Mouse (Mus musculus) heart, adult 8-10 months (tissue): ENCODE results near the gene Bmp6. TPM values are rescaled to one million over a fixed set of nuclear protein-coding genes. Genes with fewer than 3 reads are reported as not detected.
A peak's percentile ranks its signal among the peaks of the same experiment; 100 is the strongest.

Source experiments
- DNase-seq: peaks from one replicate; pipeline ENCODE4 v3.0.0; 2022; ENCODE audit warnings: low spot score
- total RNA-seq, 4 experiments: library from RNA; stranded (reverse); gene quantifications; 2 replicates each; pipeline ENCODE4 v1.2.4; 2022

Gene Bmp6
- total RNA-seq, 4 experiments from 2014 or later: 23.9 to 27.7 (median 24.9) TPM

DNA sequence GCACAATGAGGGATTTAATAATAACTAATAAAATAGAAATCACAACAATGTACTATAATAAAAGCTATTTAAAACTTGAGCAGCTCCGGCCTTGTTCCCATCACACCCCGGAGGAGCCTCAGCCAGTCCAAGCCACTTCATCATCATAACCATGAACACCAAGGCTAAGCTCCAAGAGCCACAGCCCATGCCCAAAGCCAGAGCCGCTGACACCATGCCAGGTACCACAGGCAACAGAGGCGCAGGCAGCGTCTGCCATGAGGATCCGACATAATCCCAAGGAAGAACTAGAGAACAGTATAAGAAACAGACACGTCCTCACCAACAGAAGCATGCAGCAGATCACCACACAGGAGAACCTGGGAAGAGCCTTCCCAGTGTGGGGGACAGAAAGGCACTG, 169.0 kb downstream of the Bmp6 start:
- DNase-seq: no peak

DNA sequence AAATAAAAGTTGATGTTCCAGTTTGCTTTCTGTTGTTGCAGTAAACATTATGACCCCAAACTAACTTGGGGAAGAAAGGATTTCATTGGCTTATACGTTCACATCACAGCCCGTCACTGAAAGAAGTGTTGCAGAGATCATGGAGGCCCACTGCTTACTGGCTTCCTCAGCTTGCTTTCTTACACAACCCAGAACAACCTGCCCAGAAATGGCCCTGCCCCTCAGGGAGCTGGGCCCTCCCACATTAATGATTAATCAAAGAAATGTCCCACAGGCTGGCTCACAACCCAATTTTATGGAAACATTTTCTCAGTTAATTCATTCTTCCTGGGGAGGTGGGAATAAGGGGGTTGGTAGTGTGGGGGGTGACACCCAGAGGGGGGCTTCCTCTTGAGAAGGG, 170.5 kb downstream of the Bmp6 start:
- DNase-seq: no peak

DNA sequence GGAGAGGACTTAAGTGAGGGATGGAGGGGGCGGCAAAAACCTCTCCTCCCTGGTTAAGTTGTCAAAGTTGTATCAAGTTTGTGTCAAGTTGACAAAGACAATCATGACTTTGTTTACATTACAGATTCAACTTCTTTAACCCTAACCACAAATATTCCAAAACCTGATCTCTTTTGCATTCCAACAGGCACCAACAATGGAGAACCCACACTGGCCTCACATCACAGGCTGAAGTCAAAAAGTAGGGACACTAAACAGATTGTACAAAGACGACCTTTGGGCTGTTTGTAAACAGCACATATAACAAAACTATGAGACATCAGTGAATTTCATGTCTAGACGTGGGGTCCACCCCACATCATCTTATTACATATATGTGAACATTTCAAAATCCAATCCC, 170.9 kb downstream of the Bmp6 start:
- DNase-seq: no peak

DNA sequence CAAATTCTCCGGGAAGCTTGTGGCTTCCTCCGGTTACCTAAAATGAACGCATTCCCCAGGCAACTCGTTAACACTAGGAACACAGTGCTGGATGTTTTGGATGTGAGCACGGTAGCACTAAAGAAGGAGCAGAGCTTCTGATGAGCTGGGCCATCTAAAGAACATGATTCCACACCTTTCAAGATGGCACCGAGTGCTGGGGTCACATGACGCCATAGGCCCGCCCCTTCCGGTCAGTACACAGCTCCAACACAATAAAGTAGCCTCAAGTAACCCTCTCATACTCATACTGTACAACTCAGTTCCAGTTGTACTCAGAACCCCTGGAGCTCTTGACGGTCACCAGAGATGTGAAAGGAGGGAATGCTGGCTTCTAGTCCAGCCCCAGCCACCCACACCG, 171.7 kb downstream of the Bmp6 start:
- DNase-seq: no peak

DNA sequence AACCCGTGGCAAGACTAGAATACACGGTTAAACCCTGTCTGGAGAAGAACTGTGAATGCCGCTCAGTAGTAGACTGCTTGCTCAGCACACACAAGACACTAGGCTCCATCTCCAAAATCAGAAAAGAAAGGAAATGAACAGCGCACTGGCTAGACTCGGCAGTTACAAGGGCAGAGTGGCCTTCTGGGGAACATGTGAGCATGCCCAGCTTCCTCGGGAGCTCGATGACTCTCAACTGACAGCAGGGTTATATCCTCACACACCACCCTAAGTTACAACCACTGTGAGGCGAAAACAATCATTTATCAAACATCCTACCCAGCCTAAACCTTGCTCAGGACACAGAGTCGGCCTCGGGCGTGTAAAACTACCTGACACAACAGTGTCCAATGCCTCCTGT, 175.4 kb downstream of the Bmp6 start:
- no peak for DNase-seq

DNA sequence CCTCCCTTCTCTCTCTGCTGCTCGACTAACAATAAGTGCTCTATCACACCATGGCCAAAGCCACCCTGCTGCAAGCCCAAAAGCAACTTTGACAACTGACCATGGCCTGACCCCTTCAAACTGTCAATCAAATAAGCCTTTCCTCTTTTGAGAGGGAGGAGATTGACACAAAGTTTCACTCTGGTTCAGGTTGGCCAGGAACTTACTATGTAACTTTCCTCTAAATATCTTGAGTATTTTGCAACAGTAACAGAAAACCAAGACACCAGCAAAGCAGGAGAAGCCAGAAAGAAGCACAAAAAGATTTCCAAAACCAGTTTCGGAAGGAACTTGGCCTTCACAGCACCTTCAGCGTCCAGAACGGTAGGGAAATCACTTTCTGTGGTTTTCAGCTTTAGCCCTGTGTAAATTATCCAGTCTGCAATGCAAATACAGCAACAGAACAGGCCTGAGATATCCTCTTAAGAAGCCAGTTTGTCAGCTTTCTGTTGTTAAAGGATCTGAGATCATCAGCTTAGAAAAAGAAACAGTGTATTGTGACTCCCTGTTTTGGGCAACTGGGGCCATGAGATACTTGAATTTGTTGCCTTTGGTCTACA, 177.2 kb downstream of the Bmp6 start:
- no peak for DNase-seq

DNA sequence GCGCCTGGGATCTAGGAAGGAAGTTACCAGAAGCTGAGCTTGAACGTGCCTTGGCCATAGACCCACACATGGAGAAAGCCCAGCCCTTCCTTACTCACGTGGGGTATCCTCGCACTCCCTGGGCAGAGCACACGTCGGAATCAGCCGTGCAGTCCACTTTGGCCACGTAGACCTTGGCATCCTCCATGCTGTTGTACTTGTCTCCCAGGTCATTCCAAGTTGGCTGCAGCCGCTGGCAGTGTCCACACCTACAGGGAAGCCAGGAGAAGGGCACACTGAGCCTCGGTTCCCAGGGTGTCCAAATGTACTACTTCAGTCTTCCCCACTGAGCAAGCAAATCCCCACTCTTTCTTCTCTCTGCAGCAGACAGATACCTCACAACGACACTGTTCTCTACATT, 178.3 kb downstream of the Bmp6 start:
- DNase-seq: no peak

DNA sequence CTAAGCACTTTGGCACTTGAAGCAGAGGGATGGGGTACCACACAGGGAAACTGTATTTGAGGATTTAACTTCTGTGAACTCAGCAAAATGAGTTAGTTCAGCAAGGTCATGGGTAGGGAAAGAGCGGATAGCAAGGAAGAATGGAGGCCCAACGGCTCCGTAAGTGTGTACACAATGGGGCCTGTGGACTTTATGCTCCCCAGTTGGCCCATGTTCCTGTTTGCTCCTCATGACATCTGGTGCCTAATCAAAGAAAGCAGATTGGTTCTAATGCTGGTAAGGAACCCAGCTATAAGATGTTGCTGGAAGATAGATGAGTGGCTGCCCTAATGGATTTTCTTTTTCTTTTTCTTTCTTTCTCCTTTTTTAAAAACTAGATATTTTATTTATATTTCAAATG, 180.4 kb downstream of the Bmp6 start:
- DNase-seq: no peak

DNA sequence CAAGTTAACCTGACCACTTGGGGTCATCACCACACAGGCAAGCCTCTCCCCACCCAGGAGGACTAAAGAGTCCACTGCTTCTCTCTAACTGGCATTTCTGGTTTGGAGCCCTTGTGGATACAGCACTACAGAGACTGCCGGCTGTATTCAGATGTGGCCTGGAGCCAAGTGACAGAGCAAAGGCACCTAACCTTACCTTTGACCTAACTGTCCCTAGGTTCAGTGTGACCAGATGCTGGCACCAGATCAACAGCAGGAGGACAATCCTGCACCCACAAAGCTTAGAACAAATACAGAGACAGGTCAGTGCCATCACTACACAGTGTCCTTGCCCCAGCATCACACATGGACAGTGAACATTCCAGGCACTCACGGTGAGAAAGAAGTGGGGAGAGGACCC, 181.2 kb downstream of the Bmp6 start:
- no peak for DNase-seq

DNA sequence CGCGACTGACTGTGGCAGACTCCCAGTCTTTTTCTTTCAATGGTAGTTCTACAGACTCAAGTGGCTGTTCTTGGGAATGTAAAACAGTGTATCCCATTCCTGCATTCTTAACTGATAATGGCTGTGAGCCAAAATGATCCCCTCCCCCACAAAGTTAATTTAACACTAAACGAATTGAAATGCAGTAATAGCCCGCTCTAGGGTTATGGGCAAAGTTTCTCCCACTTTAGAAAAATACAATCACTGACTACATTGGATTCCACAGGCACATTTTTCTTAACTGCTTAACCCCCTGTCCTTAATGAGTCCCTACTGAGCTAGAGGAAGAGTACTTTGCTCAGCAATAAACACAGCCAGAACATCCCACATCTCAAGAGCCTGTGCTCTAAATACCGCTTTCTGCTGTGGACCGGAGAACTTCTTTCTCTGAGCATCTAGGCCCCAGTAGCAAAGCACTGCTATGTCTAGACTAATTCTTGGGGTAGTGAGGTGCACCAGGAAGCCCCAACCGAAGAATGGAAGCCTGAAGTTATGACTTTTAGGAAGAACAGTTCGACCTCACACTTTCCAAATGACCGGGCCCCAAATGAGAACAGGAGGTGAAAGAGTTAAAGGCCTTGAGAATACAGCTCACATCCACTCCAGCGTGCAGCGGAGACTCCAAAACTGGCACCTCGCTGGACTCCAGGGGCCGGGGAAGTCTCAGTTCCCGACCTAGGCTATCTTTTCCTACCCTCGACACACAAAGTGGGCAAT, 182.3 kb downstream of the Bmp6 start:
- DNase-seq: no peak

DNA sequence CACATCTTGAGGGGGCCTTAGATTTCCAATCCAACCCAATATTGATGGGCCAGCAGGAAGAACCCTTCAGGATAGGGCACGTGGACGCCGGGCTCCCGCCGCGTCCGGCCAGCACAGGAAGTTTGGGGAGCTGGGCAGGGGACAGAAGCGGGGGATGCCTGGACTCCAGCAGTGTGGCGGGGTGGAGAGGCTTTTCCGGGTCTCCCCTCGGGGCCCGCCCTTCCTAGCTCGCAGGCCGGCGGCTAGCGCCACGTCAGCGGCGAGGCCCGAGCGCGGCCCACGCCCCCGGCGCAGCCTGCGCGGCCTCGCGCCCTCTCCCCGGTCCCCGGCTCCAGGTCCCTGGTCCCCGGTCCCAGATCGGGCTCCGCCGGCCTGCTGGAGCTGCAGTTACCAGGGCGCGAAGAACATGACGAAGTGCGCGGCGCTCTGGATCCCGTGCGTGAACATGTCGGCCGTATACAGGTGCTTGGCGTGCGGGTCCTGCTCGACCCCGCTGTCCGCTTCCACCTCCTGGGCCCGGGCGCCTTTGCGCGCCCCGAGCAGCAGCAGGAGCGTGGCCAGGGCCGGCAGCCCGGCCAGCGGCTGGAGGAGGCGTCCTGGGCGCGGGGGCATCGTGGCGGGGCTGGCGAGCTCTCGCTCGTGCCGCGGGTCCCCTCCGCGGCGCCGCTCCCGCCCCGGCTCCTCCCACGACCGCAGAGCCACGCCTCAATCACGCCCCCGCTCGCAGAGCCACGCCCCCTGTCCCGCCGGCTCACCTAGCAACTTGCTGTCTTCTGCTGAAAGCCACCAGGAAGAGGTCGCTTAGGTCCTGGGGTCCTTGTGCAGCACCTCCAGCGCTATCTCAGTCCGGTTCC, 183.1 kb downstream of the Bmp6 start:
- DNase-seq: peak; percentile 88

DNA sequence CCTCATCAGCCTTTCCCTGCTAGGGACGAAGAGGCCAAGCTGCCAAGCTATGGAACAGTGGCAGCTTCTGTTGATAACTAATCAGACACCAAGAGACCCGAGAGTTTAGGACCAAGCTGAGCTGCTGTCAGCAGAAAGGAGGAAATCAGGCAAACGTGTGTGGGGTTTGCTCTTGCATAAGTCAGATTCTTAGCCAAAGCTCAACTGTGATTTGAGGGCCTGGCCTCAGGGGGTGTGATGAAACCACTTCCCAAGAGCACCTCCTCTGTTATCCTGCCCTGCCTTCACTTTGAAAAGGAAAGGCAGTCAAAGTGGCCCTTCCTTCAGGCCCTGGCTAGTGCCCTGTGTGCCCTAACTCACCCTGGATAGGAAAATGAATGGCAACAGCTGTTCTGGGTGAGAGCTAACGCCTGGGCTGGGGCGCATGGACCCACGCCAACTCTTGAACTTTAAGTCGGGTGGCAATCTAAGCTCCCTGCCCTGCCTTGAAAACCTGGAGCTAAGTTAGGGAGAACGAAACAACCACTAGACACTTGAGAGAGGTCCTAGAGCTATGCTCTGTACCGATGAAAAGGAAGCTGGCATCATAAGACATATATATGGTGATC, 183.9 kb downstream of the Bmp6 start, which contains the start of gene Txndc5:
Gene Txndc5 (minus strand): TSS at position 138 of the 608 bp plus-strand sequence.
- no peak for DNase-seq

DNA sequence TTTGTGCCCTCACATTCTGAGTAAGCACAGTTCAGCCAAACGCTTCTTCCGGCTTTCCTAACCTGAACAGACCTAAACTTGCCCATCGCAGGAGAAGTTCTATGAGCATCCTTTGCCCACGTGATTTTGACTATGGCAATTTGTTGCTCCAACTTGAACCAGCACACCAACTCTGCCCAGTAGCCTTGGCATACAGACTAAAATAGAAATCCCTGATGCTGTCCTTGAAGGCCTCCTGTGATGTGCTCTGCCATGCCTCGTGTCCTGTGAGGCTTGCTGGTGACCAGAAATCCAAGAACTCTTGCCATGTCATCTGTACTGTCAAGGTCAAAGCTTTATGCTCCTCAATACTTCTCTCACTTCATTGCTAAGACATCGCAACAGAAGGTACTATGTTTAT, 184.7 kb downstream of the Bmp6 start:
- no peak for DNase-seq

DNA sequence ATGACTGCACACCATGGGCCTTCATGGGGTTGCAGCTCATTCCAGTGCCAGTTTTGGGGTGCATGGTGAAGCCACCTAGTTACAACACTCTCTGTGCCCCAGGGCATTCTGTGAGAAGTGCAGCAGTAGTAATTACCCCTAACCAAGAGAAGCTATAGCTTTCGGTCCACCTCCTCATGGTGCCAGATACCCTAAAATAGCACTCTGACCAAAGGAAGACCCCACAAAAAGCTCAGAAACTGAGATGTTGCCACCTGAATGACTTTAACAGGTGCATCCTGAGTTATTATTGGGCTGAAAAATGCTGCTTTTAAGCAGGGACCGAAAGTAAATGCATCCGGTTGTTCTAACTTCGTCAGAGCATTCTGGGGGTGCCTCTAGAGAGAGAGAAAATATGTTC, 186.6 kb downstream of the Bmp6 start:
- no peak for DNase-seq

DNA sequence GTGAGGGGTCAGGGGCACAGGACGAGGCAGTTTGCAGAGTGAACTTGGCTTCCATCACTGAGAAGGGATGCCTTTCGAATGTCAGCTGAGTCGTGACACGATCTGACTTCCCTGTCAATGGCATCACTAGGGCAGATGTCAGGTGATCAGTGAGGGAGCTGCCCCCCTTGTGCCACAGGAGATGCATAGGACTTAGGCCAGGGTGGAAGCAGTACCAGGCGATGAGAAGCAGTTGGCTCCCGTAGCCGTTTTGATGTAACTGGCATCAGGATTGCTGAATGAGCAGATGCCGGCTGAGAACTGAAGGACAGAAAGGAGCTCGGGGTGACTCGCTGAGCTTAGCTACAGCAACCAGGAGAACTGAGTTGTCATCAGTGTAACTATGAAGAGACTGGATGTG, 188.6 kb downstream of the Bmp6 start:
- DNase-seq: no peak

DNA sequence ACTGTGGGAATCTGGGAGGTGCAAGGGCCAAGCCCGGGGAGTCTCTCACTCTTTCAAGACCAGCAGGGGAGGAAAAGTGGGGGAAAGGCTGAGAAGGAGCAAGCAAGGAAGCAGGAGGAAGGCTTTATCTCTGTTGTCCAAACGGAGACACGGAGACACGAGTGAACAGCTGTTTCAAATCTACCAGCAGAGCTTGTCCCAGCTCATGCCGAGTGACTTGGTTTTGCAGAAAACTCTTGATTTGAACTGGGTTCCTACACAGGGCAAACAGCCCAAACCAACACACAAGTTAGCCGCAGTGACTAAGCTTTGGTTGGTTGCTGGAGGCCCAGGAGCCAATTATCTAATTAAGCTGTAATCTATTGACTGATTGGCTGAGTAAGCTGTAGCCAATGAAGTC, 189.1 kb downstream of the Bmp6 start:
- DNase-seq: no peak

DNA sequence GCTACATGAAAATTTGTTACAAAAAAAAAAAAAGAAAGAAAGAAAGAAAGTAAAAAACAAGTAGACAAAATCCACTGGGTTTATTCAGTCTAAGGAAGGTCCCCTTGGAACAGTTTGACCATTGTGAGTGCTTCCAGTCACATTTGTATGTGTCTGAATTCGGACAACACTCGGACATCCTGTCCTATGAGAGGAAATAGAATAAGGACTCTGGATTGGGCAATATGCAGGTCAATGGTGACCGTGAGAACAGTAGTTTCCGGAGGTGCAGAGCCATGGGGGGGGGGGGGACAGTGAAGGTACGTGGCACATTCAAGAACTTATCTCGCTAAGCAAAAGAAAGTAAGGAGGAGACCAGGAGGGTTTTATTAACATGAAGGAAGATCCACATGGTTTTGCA, 189.8 kb downstream of the Bmp6 start:
- DNase-seq: peak; percentile 24

DNA sequence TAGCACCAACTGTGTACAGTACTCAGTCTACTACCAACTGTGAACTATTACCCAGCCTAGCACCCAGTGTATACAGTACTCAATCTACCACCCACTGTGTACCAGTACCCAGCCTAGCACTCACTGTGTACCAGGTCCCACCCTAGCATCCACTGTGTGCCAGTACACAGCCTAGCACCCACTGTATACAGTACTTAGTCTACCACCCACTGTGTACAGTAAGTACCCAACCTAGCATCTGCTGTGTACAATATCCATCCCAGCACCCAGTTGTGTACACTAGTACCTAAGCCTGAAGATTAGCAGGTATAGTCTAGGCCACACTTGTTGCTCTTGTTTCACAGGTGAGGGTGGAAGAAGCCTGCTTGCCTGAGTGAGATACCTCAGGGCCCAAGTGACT, 192.6 kb downstream of the Bmp6 start:
- no peak for DNase-seq

DNA sequence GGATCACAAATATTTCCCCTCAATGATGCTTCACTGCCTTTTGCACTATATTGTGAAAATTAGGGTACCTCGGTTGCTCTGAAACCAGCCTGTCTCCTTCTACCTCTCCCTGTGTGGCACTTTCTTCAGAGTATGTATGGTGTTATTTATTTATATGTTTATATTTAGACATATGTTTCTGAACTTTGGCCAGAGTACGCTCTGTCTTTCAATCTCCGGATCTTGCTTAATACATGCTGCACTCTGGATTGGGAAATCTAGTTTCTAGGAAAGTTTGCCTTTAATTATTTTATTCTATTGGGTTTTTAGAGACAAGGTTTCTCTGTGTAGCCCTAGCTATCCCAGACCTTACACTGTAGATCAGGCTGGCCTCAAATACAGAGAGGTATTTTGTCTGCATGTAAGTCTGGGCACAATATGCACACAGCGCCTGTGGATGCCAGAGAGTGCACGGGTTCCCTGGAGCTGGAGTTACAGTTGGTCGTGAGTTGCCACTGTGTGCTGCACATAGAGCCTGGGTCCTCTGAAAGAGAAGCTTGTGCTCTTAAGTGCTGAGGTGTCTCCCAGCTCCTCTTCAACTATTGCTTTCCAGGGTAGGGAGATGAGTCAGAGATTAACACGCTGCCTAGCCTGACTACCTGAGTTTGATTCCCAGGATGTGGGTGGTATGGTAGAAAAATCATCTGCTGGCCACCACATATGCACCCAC, 194.4 kb downstream of the Bmp6 start:
- DNase-seq: no peak

DNA sequence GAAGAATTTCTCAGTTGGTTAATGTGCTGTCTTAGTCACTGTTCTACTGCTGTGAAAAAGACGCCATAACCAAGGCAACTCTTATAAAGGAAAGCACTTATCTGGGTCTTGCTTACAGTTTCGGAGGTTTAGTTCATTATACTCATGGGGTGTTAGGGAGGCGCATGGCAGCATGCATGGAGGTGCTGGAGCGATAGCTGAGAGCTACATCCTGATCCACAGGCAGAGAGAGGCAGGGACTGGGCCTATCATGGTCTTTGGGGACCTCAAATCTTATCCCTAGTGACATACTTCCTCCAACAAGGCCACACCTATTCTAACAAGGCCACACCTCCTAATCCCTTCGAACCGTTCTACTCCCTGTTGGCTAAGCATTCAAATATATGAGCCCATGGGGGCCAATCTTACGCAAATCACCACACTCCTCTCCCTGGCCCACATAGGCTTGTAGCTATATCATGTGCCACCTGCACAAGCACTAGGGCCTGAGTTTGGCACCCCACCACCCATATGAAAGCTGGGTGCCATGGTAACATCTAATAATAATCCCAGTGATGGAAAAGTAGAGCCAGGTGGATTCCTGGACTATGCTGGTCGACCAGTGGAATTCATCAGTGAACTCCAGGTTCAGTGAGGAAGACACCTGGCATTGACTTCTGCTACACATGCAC, 198.7 kb downstream of the Bmp6 start:
- DNase-seq: no peak
